Mouse (Mus musculus) cerebellum, adult 2 months (tissue): ENCODE data around the gene Mga. TPM values are rescaled to one million over a fixed set of nuclear protein-coding genes. Genes with fewer than 3 reads are reported as not detected.

ENCODE experiments used
- DNase-seq, 2 experiments: peaks; one replicate each; pipeline ENCODE4 v3.0.0; 2021
- H3K27ac ChIP-seq: fragments of 200-500 bp; 2 replicates; pipeline ENCODE4 v1.5.1; 2012; ENCODE audit warnings: low read length, control low read depth, inconsistent platforms; ENCODE audit not compliant: insufficient read depth
- H3K27me3 ChIP-seq: fragments of 200-500 bp; 2 replicates; pipeline ENCODE4 v1.6.1; 2012; ENCODE audit warnings: inconsistent platforms, mild to moderate bottlenecking, low read length, moderate library complexity; ENCODE audit not compliant: control insufficient read depth, insufficient read depth
- H3K4me1 ChIP-seq: fragments of 200-500 bp; 2 replicates; pipeline ENCODE4 v1.6.1; 2011; ENCODE audit warnings: low read length; ENCODE audit not compliant: control insufficient read depth, insufficient read depth
- H3K4me3 ChIP-seq: fragments of 200-500 bp; replicated peaks from 2 replicates; pipeline ENCODE3; 2011; ENCODE audit warnings: mild to moderate bottlenecking, low read depth, low read length, control low read depth; ENCODE audit not compliant: insufficient read depth
- CTCF ChIP-seq: fragments of 200-500 bp; IDR thresholded peaks from 2 replicates; pipeline ENCODE4 v1.5.1; 2011; ENCODE audit warnings: low read depth, mild to moderate bottlenecking, control low read depth, low read length, moderate library complexity, borderline replicate concordance; ENCODE audit not compliant: insufficient read depth
- POLR2A ChIP-seq: fragments of 200-500 bp; IDR thresholded peaks from 2 replicates; pipeline ENCODE4 v1.6.1; 2011; ENCODE audit warnings: low read length, control low read depth, borderline replicate concordance; ENCODE audit not compliant: insufficient read depth
- WGBS: fragments of 180-500 bp; shearing (Covaris S2); methylation state at CpG from one replicate; pipeline ENCODE4 v1.1.7; 2018; 5-methylcytosine and 5-hydroxymethylcytosine counted together
- polyA plus RNA-seq: library from polyadenylated mRNA; depleted of rRNA; stranded (reverse); fragments of >200 nt; gene quantifications from 2 replicates; pipeline ENCODE4 v1.2.3, GENCODE M21; 2012

Mga gene
- polyA plus RNA-seq, 1 experiment = 22.8 TPM

DNA sequence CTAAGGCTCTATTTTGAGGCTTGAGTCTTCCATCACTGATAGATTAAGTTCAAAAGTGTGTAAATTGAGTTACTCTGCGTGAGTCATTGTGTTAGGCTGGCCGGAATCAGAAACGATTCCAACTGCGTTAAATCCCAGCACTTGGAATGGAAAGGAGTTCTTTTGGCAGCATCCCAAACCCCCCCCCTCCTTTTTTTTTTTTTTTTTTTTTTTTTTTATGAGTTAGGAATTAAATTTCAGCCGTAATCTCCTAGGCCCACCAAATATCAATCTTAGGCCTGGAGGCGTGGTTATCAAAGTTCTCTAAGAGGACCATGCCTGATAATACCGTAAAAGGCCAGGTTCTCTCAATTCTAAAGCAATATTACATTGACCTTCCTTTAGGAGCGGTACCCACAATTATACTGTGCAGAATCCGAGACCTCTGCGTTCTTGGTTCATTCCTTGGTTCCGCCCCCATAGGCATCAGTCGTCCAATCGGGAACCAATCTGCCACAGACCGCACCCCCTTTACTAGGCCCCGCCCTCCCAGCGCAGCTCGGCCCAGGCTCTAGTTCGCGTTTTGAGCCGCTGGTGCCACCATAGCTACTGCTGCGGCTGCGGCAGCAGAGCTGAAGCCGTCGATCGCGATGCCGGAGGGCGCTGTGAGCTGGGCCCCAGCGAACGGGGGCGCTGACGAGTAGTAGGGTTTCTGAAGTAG lies 75.0 kb downstream of the Mga start:
- 1% methylated on average over 32 of the region's 32 CpGs for WGBS
- Histone ChIP-seq H3K4me3 (peak overlapping the region; percentile 62), H3K4me1 (no peaks in the 10 kb centered on the region; the same call in 1 of the 2 replicates), H3K27ac (peak overlapping the region; percentile 27; the same call in 1 of the 2 replicates), H3K27me3 (no peaks in the 10 kb centered on the region)
- peak; percentile 96 to 97 for DNase-seq
- TF ChIP-seq POLR2A (peak; percentile 91), CTCF (no peak)

DNA sequence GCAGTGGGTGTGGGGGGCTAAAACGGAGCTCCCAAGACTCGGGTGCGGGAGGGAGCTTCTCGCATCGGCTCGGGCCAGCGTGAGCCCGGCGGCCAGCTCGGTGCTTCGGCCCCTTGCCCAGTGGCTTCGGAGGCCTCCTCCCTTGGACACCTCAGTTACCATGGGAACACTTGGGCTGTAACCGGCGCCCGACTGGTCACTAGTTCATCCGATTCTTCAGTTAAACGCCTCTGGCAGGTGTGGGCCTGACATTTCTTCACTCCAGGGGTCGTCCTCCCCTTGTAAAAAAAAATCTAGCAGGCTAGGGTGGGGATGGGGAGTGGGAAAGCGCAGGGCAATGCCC lies 75.5 kb downstream of the Mga start, which contains the start of gene Mapkbp1:
Mapkbp1 (plus strand) TSS at position 163 of the 343 bp plus-strand sequence.
- DNase-seq = no peak
- Histone ChIP-seq H3K4me3 (peak within 1 kb of the TSS; percentile 62), H3K4me1 (peaks cover 1% of the 10 kb centered on the region; the same call in 1 of the 2 replicates), H3K27me3 (no peaks in the 10 kb centered on the region), H3K27ac (peak within 1 kb of the TSS; percentile 27; the same call in 1 of the 2 replicates)
- WGBS = under 1% methylated on average over 19 of the region's 19 CpGs
- no peak for TF ChIP-seq POLR2A
- TF ChIP-seq CTCF = no peak

DNA sequence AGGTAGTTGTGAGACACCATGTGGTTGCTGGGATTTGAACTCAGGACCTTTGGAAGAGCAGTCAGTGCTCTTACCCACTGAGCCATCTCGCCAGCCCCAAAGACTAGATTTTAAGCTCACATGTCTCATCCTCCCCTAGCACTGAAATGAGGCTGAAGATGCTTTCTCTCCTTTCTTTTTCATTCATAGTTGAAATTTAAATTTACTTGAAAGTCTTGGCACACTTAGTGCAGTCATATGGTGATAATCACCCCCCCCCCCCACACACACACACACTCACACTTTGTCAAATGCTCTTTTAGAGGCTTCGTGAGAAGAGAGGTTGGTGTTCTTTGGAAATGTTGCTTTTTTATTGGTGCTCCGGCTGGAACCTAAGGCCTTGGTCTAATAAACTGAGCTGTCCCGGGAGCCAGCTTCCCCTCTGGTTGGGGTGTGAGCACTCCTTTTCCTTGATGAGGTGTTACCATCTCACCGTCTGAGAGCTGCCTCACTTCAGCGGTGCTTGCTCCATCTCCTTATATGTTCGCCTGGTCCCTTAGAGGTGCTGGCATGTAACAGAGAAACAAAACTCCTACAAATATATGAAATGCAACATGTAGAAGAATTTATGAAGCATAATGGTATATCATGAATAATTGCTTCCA lies 83.4 kb downstream of the Mga start:
- Histone ChIP-seq H3K4me1 (peaks cover 17% of the 10 kb centered on the region), H3K27me3 (no peaks in the 10 kb centered on the region), H3K4me3 (no peak overlapping the region), H3K27ac (no peak overlapping the region)
- DNase-seq = no peak
- TF ChIP-seq POLR2A (no peak), CTCF (no peak)
- 80% methylated on average over 7 of the region's 7 CpGs for WGBS

DNA sequence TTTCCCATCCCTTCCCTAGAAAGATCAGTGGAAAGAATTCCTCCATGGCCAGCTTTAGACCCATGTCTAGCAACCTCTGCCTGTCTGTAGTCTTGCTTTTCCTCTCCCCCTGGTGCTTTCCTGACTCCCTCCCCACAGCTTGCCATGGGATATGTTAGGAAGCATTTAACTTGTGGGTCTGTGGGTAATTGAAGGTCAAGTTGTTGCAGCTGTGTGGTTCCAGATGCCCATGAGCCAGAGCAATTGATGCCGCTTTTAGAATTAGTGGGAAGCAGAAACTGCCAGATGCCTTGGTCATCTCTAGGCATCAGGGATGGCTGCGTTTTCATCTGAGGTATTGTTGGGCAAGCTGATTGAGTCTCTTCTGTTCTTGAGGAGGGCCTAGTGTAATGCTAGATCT lies 84.6 kb downstream of the Mga start:
- H3K4me3 ChIP-seq = no peak overlapping the region
- WGBS = 93% methylated on average over 2 of the region's 2 CpGs

DNA sequence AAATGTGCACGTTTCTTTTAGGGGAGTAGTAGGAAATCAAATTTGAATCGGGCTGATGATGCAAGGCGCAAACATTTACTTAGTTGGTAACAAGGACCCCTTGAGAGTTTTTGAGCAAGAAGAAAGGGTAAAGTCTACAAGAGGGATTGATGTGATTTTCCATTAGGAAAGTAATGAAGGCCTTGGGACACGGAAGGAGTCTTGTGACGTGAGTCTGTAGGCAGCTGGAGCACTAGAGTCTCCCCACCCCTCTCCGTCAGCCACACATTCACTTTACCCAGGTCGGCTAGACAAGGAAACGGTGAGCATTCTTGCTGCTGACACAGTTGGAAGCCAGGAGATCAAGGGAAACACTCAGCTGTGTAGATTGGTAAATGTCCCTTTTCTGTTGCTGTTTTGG lies 88.8 kb downstream of the Mga start:
- no peak overlapping the region for H3K4me3 ChIP-seq
- DNase-seq = no peak
- H3K27ac ChIP-seq = no peak overlapping the region
- no peaks in the 10 kb centered on the region; the same call in 1 of the 2 replicates for H3K4me1 ChIP-seq
- WGBS = 68% methylated on average over 8 of the region's 8 CpGs
- no peaks in the 10 kb centered on the region for H3K27me3 ChIP-seq
- TF ChIP-seq POLR2A (no peak), CTCF (no peak)

More for the DNA sequence above, 84.6 kb downstream of the Mga start:
- H3K27ac ChIP-seq = no peak overlapping the region
- H3K27me3 ChIP-seq = no peaks in the 10 kb centered on the region
- TF ChIP-seq CTCF = no peak
- no peak for TF ChIP-seq POLR2A
- no peak for DNase-seq
- peaks cover 17% of the 10 kb centered on the region for H3K4me1 ChIP-seq

DNA sequence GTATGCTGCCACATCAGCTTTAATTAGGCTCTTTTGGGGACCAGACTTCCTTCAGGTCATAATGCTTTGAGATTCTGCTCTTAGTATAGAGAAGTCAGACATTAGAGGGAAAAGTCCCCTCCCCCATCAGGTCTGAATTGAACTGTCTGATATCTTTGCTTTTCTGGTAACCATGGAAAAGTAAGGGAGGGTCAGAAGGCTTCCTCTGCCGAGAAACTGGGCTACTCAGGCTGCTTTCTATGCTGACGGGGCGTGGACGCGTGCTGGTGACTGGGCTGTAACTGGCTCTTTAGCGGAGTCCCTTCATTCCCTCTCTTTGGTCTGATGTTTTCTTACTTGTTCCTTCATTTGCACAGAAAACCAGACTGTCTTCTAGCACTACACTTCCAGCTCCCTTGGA lies 89.3 kb downstream of the Mga start:
- H3K27ac ChIP-seq = no peak overlapping the region
- TF ChIP-seq POLR2A (no peak), CTCF (no peak)
- no peak overlapping the region for H3K4me3 ChIP-seq
- no peak for DNase-seq
- no peaks in the 10 kb centered on the region for H3K27me3 ChIP-seq
- 77% methylated on average over 6 of the region's 6 CpGs for WGBS
- H3K4me1 ChIP-seq = no peaks in the 10 kb centered on the region; the same call in 1 of the 2 replicates

DNA sequence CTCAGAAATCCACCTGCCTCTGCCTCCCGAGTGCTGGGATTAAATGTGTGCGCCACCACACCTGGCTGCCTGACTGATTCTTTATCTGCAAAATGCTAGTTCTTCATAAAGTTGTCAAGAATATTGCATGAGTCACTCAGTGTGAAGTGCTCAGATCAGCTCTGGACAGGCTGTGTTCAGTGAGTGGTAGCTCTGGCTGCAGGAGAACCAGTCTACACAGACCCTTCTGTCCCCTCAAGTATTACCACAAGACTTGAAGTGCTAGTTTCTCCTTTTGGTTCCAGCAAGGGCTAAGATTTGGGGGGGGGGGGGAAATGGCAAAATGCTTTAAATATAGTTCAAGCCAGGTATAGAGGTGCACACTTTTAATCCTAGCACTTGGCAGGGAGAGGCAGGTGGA lies 90.4 kb downstream of the Mga start:
- DNase-seq = no peak
- TF ChIP-seq POLR2A = no peak
- no peak for TF ChIP-seq CTCF
- H3K27ac ChIP-seq = no peak overlapping the region
- 99% methylated on average over 2 of the region's 2 CpGs for whole genome bisulfite sequencing
- H3K27me3 ChIP-seq = no peaks in the 10 kb centered on the region
- H3K4me3 ChIP-seq = no peak overlapping the region
- no peaks in the 10 kb centered on the region; the same call in 1 of the 2 replicates for H3K4me1 ChIP-seq

DNA sequence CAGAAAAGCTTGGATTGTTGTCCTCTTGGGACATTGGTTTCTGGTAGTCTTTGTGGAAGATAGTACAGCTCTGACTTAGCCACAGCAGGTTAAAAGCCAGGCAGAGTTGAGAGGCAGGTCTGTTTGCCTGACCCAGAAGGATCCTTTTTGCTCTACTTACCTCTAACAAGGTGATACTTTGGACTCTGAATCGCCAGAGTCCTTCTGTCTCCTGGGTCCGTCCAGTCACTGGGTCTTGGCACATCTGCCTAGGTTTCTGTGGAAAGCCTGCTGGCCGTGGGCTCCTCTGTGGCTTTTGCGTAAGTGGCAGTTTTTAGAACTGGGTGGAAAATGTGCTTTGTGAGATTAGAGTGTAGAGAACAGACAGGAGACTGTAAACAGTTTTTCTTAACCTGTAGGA lies 91.9 kb downstream of the Mga start:
- DNase-seq = no peak
- TF ChIP-seq CTCF (no peak), POLR2A (no peak)

More for the DNA sequence above, 91.9 kb downstream of the Mga start:
- Histone ChIP-seq H3K4me3 (no peak overlapping the region), H3K27ac (no peak overlapping the region), H3K4me1 (no peaks in the 10 kb centered on the region; the same call in 1 of the 2 replicates), H3K27me3 (no peaks in the 10 kb centered on the region)
- 74% methylated on average over 4 of the region's 4 CpGs for WGBS
